Mouse (Mus musculus): Measurements from ENCODE around the gene Clps.

- TF ChIP-seq CTCF (IDR thresholded peaks at IDR 0.05; ENCODE audit: extremely low read depth, insufficient read depth, low read length) (peak; percentile 88), POLR2A (IDR thresholded peaks at IDR 0.05; ENCODE audit: extremely low read depth, insufficient read depth, low read length) (no peak)
Measured at GRCm38 (mm10) chr17:28528043-28528351, 32.6 kb downstream of the Clps start.

Data from cortical plate, adult 2 months (tissue).